Mouse (Mus musculus): Measurements from ENCODE around the gene Setd4.

DNA sequence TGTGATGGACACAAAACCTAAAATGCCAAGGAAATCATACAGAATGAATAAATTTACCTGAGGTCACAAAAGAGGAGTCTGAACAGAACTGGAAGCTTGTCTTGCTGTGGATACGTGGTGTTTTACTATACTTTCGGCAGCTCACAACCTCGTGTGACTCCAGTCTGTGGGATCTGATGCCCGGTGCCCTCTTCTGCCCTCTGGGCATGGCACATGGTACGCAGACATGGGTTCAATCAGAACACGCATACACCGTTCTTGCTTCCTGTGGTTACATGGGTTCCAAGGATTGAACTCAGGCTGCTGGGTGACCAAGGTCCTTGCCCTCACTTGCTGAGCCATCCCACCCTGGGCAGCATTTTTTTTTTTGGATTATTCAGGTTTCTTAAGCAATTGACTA lies 2.3 kb upstream of the Setd4 start:
- TF ChIP-seq CTCF (IDR thresholded peaks at IDR 0.05) (no peak), POLR2A (IDR thresholded peaks at IDR 0.05; ENCODE audit: insufficient read depth, low read depth, low read length) (no peak)
